Mouse (Mus musculus) spleen, adult 2 months (tissue): ENCODE data around the gene Gm5134.

Experiments
- CTCF ChIP-seq: fragments of 200-500 bp; IDR thresholded peaks from 2 replicates; pipeline ENCODE4 v1.5.1; 2011; ENCODE audit warnings: mild to moderate bottlenecking, inconsistent platforms; ENCODE audit not compliant: insufficient read depth, insufficient read length, insufficient replicate concordance; ENCODE audit errors: extremely low read depth
- POLR2A ChIP-seq: fragments of 200-500 bp; IDR thresholded peaks from 2 replicates; pipeline ENCODE4 v1.6.1; 2011; ENCODE audit warnings: low read depth, low read length, inconsistent platforms

DNA sequence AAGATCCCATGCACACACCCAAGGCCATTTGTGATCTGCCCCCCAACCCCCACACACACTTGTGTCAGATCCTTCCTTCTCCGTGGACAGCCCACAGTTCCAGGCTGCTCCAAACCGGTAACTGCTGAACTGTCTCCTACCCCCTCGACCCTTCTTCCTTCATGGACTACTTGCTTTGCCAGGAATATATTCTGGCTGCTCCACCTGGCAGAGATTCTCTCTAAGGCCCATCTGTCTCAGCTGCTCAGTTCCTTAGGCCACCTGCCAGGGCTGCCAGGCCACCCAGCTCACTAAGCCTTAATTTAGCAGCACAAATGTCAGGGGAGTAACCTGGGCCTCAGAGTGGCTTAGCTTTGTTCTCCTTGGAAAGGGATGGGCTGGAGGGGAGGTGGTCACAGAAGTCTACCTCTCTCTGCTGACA, 47.8 kb downstream of the Gm5134 start:
- TF ChIP-seq CTCF (no peak), POLR2A (no peak)
